Mouse (Mus musculus) heart, adult 2 months (tissue): ENCODE results near the gene Plekha6. TPM values are rescaled to one million over a fixed set of nuclear protein-coding genes. Genes with fewer than 3 reads are reported as not detected.

Source experiments
- DNase-seq, 2 experiments: peaks; one replicate each; pipeline ENCODE4 v3.0.0; 2021
- H3K27ac ChIP-seq: fragments of 200-600 bp; 2 replicates; pipeline ENCODE4 v1.8.1; 2022
- H3K27me3 ChIP-seq: fragments of 200-500 bp; 2 replicates; pipeline ENCODE4 v1.6.1; 2012; ENCODE audit warnings: mild to moderate bottlenecking, low read length, inconsistent platforms, mixed read lengths; ENCODE audit not compliant: control insufficient read depth, insufficient read depth
- H3K36me3 ChIP-seq: fragments of 200-500 bp; 2 replicates; pipeline ENCODE4 v1.6.1; 2012; ENCODE audit warnings: low read length, inconsistent platforms; ENCODE audit not compliant: control insufficient read depth, insufficient read depth
- H3K4me1 ChIP-seq: fragments of 200-500 bp; 2 replicates; pipeline ENCODE4 v1.6.1; 2011; ENCODE audit warnings: low read length; ENCODE audit not compliant: control insufficient read depth, insufficient read depth
- H3K4me3 ChIP-seq: fragments of 200-600 bp; 2 replicates; pipeline ENCODE4 v1.8.1; 2022
- H3K79me2 ChIP-seq: fragments of 200-500 bp; replicated peaks from 2 replicates; pipeline ENCODE4 v1.6.1; 2012; ENCODE audit warnings: mild to moderate bottlenecking, inconsistent platforms, low read length, moderate library complexity, mixed read lengths; ENCODE audit not compliant: control insufficient read depth, insufficient read depth
- H3K9ac ChIP-seq: fragments of 200-500 bp; 2 replicates; pipeline ENCODE4 v1.6.1; 2012; ENCODE audit warnings: low read depth, mild to moderate bottlenecking, control low read depth, inconsistent platforms, low read length, mixed read lengths
- CTCF ChIP-seq: fragments of 200-600 bp; IDR thresholded peaks from 2 replicates; pipeline ENCODE4 v1.8.1; 2022; ENCODE audit warnings: antibody characterized with exemption, mild to moderate bottlenecking, moderate library complexity
- EP300 ChIP-seq: fragments of 200-500 bp; IDR thresholded peaks from 2 replicates; pipeline ENCODE4 v1.6.1; 2011; ENCODE audit warnings: low read depth, low read length, control low read depth; ENCODE audit not compliant: insufficient read depth
- POLR2A ChIP-seq: fragments of 200-500 bp; IDR thresholded peaks from 2 replicates; pipeline ENCODE4 v1.6.1; 2011; ENCODE audit warnings: mild to moderate bottlenecking, low read depth, low read length, control low read depth; ENCODE audit not compliant: insufficient read depth
- WGBS: fragments of 180-500 bp; shearing (Covaris S2); methylation state at CpG from one replicate; pipeline ENCODE4 v1.1.7; 2018; 5-methylcytosine and 5-hydroxymethylcytosine counted together
- intact Hi-C: fragments of 180-260 bp; cut with DNase I; formaldehyde crosslinking; loops from one replicate; pipeline ENCODE4 v1.15.1; 2025
- polyA plus RNA-seq: library from polyadenylated mRNA; depleted of rRNA; stranded (reverse); fragments of >200 nt; gene quantifications from 2 replicates; pipeline ENCODE4 v1.2.3, GENCODE M21; 2012
- total RNA-seq, 2 experiments: library from RNA; stranded (reverse); gene quantifications; 2 replicates each; pipeline ENCODE4 v1.2.3; 2021

The Plekha6 gene
- total and polyA plus RNA-seq, 3 experiments: 51.0 to 67.5 (median 55.2) TPM

DNA sequence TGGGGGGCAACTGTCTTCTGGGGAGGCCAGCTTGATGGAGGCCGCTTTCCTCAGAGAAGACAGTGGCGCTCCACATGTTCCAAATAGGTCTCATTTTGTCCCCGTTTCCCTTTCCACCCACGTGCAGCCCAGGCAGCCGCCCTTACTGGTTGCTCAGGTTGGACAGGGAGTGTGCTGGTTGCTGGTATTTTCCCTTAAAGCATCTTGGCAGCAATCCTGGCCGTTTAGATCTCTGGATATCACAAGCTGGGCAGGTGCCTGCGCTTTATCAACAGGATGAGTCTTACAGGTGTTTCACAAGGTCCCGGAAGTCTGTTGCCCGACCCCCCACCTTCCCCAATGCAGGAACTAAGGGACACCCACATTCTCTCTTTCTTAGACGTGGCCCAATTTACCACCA, 2.0 kb upstream of the Plekha6 start:
- no peak for DNase-seq
- no peak for TF ChIP-seq EP300
- TF ChIP-seq POLR2A: no peak
- no peak for TF ChIP-seq CTCF
- Histone ChIP-seq H3K27me3 (peaks cover 12% of the 10 kb centered on the region), H3K79me2 (no peaks in the 10 kb centered on the region), H3K9ac (no peak overlapping the region), H3K36me3 (no peaks in the 10 kb centered on the region), H3K4me3 (no peak overlapping the region), H3K27ac (no peak overlapping the region), H3K4me1 (peaks cover 1% of the 10 kb centered on the region; the same call in 1 of the 2 replicates)
- 66% methylated on average over 10 of the region's 10 CpGs for WGBS
- intact Hi-C loops: no loop called here

DNA sequence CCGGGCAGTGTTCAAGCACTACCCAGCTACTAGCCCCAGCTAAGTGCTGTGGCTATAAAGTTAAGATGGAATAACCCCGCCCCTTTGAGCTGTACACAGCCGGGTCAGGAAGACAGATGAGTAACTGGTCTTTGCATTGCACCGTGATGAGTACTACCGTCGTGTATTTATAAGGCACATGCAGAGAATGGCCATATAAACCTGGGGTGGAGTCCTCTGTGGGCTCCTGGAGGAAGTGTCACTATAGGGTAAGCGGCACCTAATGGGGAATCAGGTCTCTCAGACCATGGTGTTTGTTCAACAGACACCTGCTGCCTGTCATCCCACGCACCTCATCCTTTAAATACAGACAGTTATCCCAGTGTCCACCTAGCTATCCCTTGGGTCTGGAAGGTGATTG, 1.0 kb upstream of the Plekha6 start:
- Histone ChIP-seq H3K27me3 (peaks cover 12% of the 10 kb centered on the region), H3K4me3 (no peak overlapping the region), H3K36me3 (no peaks in the 10 kb centered on the region), H3K4me1 (peaks cover 1% of the 10 kb centered on the region; the same call in 1 of the 2 replicates), H3K9ac (no peak overlapping the region), H3K79me2 (no peaks in the 10 kb centered on the region), H3K27ac (no peak overlapping the region)
- intact Hi-C loops: no loop called here
- TF ChIP-seq CTCF (no peak), EP300 (no peak), POLR2A (no peak)
- WGBS: 54% methylated on average over 8 of the region's 8 CpGs
- DNase-seq: no peak

DNA sequence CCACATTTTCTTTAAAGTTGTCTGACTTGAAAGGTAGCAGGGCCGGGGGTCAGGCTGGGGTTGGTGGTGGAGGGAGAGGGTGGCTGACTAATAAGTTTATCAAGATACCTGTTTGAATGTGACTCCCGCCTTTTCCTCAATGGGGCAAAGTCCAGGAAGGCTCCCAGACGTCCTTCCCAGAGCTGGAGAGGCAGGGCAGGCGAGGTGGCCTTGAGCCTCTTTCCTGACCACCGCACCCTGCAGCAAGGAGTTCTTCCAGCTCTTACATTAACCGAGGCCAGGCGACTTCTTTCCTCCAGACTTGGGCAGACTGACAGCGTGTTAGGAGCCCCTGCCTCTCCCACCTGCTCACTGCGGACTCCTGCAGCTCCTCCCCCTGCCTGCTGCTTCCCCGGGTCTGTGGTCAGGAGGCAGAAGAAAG, 591 bp downstream of the Plekha6 start:
- intact Hi-C loops: no loop called here
- Histone ChIP-seq H3K27ac (no peak overlapping the region), H3K27me3 (peaks cover 12% of the 10 kb centered on the region), H3K9ac (no peak overlapping the region), H3K36me3 (no peaks in the 10 kb centered on the region), H3K79me2 (no peaks in the 10 kb centered on the region), H3K4me3 (no peak overlapping the region; the same call in 1 of the 2 replicates), H3K4me1 (no peaks in the 10 kb centered on the region)
- no peak for DNase-seq
- TF ChIP-seq EP300: no peak
- no peak for TF ChIP-seq POLR2A
- TF ChIP-seq CTCF: no peak
- 9% methylated on average over 10 of the region's 10 CpGs for WGBS

DNA sequence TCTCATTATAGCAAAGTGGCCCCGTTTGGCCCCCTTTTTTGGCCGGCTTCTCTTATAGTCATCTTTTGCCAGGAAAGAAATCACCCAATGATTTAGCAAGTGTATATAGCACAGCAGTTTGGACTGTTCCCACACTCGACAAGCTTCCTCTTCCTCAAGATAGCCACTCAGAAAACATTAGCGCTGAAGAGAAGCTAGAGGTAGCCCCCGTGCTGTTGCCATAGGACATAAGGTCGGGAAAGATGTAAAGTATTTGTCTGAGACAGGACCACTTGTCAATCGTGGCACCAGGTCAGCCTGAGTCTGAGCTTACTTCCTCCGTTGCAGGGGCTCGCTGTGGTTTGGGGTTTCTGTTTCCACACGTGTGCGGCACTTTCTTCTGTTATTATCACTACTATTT, 1.1 kb downstream of the Plekha6 start:
- Histone ChIP-seq H3K27me3 (peaks cover 12% of the 10 kb centered on the region), H3K4me3 (no peak overlapping the region), H3K9ac (no peak overlapping the region), H3K79me2 (no peaks in the 10 kb centered on the region), H3K27ac (no peak overlapping the region), H3K36me3 (no peaks in the 10 kb centered on the region), H3K4me1 (no peaks in the 10 kb centered on the region)
- TF ChIP-seq POLR2A (no peak), EP300 (no peak), CTCF (no peak)
- intact Hi-C loops: no loop called here
- 49% methylated on average over 11 of the region's 11 CpGs for WGBS
- no peak for DNase-seq

DNA sequence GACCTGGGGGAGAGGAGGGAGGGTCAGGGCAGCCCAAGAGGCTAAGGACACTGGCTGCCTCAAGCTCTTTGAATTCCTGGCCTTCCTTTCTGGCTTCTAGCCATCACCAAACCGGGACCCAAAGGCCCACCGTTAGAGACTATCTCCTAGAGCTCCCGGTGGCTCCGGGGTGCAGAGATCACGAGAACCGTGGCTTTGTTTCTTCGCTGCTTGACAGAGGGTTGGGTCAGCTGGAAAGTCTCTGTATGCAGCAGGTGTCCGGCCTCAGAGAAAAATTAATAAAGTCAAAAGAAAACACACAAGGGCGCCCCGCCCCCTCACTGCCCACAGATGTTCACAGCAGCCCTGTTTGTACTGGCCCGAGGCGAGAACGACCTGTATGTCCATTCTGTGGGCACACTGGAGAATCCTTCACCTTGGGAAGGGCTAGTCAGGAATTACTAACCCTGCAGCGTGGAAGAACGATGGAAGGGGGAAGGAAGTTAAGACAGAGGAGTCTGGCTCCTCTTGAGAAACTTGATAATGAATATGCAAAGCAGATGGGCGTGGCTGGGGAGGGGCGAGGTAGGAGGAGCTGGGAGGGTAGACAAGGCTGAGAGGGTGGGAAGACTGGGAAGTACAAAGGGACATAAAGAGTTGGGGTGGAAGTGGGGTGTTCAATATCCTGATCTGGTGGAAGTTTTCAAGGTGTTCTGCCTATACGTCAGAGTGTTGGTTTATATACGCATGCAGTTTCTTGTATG, 4.5 kb downstream of the Plekha6 start:
- no peak overlapping the region for H3K4me3 ChIP-seq
- no peaks in the 10 kb centered on the region for H3K79me2 ChIP-seq
- no peak for DNase-seq
- intact Hi-C loops: no loop called here
- H3K4me1 ChIP-seq: no peaks in the 10 kb centered on the region
- peaks cover 12% of the 10 kb centered on the region for H3K27me3 ChIP-seq
- TF ChIP-seq POLR2A (no peak), CTCF (no peak), EP300 (no peak)
- WGBS: 34% methylated on average over 19 of the region's 19 CpGs
- no peaks in the 10 kb centered on the region for H3K36me3 ChIP-seq
- H3K27ac ChIP-seq: no peak overlapping the region
- no peak overlapping the region for H3K9ac ChIP-seq

DNA sequence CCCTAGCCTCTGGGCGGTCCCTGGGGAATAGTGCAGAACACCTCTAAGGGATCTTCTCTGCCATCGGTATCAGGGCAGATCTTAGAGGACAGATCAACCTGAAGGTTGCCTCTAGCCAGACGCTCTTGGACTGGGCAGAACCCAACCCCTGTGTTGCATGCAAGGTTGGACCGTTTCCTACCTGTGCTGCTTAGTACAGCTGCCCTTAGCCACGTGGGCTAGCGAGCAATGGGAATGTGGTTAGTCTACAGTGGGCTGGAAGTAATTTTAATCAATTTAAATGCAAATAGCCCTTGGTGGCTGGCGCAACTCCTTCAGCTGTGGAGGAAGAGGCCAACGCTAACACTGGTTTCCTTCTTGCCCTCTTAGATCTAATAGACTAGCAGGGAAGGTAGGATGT, 6.2 kb downstream of the Plekha6 start:
- no peak overlapping the region for H3K4me3 ChIP-seq
- intact Hi-C loops: no loop called here
- H3K27me3 ChIP-seq: no peaks in the 10 kb centered on the region; the same call in 1 of the 2 replicates
- no peak for DNase-seq
- no peaks in the 10 kb centered on the region for H3K4me1 ChIP-seq
- H3K79me2 ChIP-seq: no peaks in the 10 kb centered on the region
- no peaks in the 10 kb centered on the region for H3K36me3 ChIP-seq
- TF ChIP-seq POLR2A (no peak), EP300 (no peak), CTCF (no peak)
- WGBS: 86% methylated on average over 8 of the region's 8 CpGs
- no peak overlapping the region for H3K9ac ChIP-seq
- H3K27ac ChIP-seq: no peak overlapping the region
